Mouse (Mus musculus) induced T-regulatory cell, adult 2 months (primary cell): ENCODE data around the gene Pde6d.
A peak's percentile ranks its signal among the peaks of the same experiment; 100 is the strongest.
"Not testable (repeated sequence)": the region's sequence is repeated elsewhere in the genome, so short reads cannot be mapped to it uniquely, and the experiment has no call there.

ENCODE experiments used
- DNase-seq: peaks from one replicate; pipeline ENCODE4 v3.0.0-alpha.2; 2012; ENCODE audit warnings: low read depth

The Pde6d gene

DNA sequence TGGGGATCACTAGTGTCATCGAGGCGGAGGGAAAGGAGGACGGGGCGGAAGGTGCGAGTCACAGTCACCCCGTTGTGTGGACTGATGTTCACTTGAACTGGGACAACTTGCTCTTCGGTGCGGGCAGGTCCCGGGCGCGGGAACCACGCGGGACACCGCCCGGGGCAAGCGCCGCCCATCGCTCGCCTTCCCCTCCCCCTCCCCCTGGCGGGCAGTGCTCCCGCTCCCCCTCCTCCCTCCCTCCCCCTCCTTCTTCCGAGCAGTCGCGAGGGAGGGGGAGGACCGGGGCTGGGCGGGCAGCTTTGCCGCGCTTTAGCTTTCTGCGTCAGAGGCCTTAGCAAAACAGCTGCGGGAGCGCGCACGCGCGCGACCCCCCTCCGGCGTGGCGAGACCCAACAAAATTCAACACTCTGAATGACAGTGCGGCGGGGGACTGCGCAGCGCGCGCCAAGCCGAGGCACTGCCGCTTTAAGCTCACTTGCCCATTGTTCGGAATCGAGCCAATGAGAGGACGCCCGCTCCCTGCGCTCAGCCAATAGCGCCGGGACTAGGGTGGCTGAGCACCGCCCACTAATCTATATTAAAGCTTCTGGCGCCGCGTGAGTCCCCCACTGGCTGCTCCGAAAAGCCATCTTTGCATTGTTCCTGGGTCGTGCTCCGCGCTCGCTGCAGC lies 56.2 kb downstream of the Pde6d start, which contains the start of gene Ptma:
TSS of gene Ptma (plus strand) at position 611 of the 673 bp plus-strand sequence.
- DNase-seq, result peak; percentile 98

DNA sequence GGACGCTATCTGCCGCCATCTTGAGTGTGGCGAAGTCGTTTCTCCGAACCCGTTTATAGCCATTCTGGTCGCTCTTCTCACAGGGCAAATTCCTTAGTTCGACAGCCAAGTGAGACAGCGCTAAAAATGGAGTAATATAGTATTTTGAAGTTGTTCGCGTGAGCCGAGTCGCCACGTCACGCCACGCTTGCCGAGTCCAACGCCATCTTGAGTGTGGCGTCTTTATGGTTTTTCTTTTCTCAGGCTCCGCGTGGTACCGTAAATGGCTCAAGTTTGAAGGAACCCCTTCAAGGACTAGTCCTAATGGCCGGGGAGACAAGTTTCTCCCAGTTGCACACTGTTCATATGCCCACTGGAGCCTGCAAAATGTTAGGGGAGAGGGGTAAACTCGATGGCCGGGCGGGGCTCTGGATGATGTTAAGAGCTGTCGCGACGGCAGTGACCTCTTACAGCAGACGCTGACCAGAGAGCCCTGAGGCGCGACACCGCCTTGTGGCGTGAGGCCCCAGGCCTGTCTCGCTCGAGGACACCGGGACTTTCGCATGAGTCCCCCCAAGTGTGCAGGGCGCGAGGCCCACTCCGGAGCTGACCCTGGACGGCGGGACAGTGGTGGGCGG lies 56.8 kb downstream of the Pde6d start:
- peak; percentile 94 for DNase-seq

DNA sequence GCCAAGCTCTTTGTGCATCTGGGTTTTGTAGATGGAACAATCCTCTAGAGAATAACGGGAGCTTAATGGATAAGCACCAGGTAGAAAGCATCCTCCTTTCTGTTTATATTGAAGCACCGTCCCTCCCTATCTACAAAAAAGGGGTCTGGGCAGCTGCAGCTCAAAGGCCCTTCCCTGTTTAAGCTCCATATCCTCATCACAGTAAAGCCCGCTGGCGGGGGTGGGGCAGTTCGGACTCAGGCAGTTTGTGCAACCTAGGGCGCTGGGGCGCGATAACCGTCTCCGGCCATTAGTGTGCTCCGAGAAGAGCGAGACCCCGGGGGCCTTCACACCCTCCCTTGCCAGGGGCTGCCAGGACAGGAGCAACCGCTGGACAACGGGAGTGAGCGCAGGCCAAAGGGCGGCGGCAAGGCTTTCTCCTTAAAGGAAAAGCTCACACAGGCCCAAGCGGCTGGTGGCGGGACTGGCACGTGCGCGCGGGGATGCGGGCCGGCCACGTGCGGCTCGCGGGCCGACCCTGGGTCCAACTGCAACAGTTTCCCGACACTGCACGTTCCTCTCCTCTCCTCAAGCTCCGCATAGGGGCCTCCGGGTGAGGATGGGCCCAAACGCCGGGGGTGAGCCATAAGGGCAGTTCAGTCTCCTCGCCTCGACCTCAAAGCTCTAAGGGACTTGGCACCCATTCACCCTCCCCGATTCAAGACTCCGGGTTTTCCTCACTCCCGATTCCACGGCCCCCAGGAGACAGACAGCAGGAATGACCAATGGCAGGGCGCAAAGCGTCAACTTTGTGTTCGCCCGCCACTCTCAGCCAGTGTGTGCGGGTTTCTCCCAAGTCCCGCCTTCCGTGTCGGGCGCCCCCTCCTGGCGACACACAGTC lies 57.6 kb downstream of the Pde6d start:
- DNase-seq, result peak; percentile 99

DNA sequence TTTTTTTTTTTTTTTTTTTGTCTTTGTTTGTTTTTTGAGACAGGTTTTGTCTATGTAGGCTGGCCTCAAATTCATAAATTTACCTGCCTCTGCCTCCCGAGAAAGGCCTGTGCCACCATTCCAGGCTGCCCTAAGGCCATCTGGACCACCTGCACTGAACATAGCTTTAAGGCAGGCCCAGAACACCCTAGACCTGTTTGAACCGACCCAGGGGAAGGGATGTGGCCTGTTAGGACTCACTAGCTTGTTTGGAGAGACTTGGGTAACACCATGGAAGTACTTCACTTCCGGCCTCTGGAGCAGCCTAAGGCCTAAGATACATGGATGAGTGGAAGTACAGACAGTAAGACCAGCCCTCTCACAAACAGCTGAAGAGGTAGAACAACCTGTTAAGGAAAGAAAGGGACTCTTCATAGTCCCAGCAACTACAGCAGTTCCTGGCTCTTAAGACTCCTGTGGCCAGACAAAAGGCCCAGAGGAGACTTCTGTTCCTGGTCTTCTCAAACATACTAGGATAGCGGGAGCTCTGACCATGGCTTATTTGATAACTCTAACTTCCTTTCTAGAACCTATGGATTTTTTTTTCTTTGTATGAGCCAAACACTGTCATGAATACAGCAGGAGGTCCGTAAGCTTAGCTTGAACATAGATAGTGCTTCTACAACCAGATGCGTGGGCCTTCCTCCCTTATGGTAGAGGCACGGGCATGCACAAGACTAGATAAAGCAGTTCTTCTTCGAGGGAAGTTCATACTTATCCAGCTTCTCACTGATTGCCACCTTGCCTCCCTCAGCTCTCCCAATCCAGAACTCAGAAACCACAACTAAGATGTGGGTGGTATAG lies 58.4 kb downstream of the Pde6d start:
- peak; percentile 46 for DNase-seq

DNA sequence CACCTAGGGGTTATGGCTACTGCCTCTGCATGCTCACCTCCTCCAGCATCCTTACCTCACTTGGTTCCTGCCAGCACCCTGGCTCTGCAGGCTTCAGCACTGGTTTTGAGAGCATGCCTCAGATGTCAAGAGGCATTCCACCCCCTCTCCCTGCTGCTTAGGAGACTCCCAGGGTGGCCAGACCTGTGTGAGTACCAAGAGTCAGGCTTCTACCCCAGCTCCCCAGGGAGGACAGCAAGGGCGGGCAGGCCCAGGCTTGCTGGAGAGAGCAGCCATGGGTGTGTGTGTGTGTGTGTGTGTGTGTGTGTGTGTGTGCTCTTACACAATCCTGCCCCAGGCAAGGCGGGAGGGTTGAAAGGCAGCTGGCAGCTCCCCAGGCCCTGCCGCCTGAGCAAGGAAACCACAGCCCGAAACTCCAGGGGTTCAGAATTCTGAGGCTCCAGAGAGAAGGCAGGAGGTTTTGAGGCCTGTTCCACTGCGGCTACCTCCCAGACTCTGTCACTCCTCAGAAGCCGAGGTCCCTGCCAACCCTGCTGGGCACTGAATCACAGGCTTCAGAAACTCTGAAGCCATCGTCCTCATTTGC lies 60.0 kb downstream of the Pde6d start:
- DNase-seq, result no peak

DNA sequence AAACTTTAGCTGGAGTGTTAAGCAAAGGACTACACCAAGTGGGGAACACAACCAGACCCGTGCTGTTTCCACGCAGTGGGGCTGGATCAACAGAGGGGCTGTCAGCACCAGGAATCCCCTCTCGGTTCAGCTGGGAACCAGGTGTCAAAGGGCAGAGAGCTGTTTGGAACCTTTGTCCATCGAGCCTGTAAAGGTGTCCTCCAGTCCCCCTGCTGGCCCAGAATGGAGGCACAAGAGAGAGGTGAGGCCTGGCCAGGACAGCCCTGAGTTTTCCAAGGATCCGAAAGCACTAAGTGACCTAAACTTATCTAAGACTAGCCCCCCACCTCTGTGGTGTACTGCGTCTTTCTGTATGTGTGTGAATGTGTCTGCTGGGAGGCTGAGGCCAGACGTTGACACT lies 62.1 kb downstream of the Pde6d start:
- DNase-seq, result peak; percentile 64

DNA sequence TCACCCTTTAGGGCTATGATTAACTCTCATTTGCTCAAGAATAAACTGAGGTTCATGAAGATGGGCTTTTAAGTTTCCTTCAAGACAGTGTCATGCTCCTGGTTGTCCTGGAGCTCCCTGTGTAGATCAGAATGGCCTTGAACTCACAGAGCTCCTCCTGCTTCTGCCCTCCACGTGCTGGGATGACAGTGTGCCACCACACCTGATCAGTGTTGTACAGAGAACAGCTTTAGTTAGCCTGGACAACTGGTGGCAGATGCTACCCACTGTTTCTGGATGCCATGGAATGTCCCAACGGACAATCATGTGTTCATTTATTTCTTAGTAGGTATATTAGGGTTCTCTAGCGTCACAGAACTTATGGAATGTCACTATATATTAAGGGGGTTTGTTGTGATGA lies 65.4 kb downstream of the Pde6d start:
- DNase-seq, result no peak

DNA sequence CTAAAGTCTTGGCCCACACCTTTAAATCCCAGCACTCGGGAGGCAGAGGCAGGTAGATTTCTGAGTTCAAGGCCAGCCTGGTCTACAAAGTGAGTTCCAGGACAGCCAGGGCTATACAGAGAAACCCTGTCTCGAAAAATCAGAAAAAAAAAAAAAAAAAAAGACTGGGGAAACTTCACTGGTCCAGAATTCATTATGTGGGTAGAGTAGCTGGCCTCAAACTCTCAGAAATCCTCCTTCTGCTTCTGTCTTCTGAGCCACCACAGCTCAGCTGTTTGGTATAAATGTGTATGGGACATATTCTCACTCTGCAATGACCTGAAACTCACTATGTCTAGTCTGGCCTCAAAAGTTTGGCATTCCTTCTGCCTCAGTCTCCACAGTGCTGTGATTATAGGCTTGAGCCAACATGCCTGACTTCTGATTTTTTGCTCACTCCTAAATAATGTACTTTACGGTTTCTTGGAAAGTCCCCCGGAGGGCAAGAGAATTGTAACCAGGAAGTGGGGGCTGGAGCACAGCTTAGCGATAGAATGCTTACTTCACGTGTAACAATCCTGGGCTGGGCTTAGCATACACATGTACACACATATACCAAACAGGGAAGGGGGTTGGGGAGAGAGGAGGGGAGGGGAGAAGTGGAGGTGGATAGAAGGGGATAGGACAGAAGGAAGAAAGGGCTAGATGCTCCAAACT lies 66.6 kb downstream of the Pde6d start:
- DNase-seq, result peak; percentile 79

DNA sequence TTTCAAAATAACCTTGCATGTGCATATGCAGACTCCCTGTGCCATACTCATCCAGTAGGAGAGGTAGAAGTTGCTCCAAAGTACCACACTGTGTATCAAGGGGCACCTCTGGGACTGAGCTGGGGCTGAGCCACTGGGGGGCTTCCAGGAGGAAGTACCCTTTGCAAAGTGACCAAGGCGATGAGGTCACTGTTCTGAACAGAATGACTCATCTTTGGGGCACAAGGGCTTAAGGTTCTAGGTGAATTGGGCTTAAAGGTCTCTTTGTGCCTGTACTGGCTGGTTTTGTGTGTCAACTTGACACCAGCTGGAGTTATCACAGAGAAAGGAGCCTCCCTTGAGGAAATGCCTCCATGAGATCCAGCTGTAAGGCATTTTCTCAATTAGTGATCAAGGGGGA lies 69.4 kb downstream of the Pde6d start:
- DNase-seq, result not testable (repeated sequence)

DNA sequence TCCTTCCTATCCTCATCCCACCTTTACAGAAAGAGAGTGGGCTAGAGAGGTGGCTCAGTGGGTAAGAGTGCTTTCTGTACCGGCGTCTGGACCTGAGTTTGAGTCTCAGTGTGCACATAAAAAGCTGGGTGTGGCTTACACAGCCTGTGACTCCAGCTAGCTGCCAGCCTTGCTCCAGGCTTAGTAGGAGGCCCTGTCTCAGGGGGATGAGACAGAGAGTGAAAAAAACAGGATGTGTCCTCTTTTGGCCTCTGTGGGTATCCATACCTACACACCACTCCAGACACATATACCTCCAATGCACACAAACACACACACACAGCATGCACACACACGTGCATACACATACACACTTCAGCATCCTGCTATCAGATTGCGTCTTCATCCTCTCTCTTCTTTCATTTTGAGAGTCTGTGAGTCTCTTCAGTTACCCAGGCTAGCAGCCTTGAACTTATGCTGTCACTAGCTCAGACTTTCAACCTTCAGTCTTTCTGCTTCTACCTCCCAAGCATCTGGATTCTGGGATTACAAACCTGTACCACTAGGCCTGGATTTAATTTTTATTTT lies 70.2 kb downstream of the Pde6d start:
- DNase-seq, result peak; percentile 50

DNA sequence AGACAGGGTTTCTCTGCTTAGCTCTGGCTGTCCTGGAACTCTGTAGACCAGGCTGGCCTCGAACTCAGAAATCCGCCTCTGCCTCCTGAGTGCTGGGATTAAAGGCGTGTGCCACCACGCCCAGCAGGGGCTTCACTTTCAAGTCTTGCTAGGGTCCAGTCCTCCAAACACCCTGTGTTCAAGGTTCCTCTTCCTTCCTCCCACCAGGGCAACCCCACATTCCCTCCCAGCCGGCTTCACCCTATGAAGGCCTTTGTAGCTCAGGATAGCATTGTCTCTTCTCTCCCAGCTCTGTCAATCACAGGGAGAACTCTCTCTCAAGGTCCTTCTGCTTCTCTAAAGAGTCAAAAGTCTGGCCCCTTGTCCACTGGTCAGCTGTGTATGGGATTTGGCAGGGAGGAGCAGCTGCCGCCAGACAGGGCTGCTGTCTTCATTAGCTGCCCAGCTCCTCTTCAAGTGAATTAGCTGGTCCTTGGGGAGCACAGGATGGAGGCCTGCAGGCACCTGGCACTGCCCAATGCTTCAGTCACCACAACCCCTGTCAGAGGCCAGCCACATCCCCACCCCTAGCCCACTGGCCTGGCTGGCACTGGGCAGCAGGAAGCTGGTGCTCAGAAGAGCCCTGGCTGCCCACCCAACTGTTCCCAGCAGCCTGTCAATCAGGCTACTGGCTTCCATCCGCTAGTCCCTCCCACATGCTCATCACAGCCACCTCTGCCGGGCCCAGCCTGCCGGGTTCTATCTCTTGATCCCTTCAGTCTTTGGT lies 71.6 kb downstream of the Pde6d start:
- DNase-seq, result no peak

DNA sequence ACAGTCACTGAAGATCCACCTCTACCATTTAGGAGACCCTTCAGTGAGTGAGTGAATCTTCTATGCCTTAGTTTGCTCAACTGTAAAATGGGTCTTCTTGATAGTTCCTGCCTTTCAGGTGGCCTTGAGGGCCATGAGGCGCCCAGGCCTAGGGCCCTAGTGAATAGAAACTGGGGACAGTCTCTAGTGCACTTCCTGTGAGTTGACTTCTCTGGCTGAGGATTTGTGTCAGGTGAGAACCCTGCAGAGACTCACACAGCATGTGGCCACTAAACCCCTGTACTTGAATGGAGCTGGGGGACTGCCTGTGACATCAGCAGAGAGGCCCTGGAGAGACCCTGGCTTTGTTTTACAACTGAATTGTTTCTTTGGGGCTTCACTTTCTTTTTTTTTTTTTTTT lies 72.2 kb downstream of the Pde6d start:
- peak; percentile 58 for DNase-seq

DNA sequence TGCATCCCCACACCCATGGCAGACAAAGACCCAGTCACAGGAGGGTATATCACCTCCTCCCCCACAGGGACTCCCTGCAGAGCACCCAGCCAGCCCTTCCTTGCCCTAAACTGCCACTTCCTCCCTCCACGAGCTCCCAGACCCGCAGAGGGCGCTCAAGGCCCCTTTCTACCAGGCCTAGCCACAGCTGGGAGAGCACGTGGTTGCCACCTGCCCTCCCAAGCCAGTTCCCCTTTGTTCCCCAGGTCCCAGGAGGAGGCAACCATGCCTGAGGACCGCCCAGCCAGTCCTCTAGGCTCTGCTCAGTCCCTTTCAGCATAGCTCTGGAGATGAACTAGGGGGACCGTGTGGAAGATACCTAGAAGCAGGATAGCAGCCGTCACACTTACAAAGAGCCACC lies 73.0 kb downstream of the Pde6d start:
- DNase-seq, result peak; percentile 94

DNA sequence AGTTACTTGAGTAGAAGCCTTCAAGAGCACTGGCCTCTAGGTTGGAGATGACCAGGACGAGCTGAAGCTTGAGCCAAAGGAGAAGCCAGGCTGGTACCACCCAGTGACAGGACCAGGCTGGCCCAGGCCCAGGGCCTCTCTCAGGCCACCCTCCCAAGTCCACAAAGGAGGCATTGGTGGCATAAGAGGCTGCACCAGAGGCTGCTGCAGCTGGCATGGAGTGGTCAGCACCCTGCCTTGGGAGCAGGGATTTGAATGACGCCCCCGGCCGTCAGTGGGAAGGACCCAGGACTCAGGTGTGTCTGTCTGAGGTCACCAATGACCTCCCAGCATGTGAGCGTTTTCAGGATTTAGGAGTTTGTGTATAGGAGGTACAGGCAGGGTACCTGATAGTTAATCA lies 74.6 kb downstream of the Pde6d start:
- DNase-seq, result no peak

DNA sequence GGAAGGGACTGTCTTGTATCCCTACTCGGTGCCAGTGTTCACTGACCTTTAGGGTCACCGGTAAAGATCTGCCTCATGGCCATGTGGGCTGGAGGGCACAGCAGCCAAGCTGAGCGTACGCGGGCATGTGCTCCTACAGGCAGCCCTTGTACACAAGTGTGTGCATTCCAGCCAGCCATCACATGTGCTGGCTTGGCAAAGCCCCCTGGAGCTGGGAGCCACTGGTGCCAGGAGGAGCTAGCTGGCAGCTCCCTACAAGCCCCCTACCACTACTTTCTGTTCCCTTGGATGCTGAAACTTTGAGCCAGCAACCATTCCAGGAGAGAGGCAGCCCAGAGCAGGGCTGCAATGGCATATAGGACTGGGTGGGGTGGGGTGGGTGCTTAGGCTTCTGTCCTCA lies 76.0 kb downstream of the Pde6d start:
- DNase-seq, result no peak

DNA sequence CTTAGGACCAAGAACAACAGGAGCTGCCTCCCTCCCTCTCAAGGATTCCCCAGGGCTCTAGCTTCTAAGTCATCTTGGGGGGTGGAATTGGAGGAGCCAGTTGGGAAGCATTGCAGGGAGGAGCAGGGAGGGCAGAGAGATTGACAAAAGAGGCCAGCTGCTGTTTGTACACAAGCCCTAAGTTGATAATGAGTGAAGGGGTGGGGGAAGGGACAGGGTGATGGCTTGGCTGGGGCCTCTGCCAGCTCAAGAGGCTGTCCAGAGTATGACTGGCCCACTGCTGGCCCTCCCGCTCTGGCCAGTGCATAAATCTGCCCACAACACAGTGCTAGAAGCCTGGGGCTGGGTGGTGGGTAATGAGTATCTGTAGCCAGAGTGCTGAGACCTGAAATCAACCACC lies 77.0 kb downstream of the Pde6d start:
- DNase-seq, result no peak

DNA sequence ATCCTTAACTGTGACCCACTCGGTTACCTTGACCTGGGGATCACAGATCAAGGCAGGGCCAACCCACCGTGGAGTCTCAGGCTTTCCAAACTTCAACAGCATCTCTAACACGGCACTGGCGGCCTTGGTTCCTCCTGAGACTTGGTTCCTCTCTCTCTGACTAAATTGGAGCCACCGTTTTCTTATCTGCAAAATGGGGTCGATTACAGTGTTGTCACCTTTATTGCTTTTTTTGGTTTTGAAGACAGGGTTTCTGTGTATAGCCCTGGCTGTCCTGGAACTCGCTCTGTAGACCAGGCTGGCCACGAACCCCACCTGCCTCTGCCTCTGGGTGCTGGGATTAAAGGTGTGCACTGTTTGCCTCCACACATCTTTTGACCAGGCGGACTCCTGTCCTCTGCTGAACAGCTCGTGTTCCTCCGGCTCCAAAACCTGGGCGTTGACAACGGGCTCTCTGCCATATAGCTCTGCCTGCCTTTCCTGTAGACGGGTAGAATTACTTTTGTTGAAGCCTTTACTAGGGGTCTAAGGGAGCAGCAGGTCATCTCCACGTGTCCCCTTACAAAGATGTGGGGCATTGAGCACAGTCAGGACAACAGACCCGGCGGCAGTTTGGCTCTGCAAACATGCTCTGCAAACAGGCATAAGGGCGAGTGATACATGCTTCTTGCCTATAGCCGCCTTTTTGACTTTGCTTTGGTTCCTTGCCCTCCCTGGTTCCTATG lies 77.6 kb downstream of the Pde6d start:
- DNase-seq, result no peak

DNA sequence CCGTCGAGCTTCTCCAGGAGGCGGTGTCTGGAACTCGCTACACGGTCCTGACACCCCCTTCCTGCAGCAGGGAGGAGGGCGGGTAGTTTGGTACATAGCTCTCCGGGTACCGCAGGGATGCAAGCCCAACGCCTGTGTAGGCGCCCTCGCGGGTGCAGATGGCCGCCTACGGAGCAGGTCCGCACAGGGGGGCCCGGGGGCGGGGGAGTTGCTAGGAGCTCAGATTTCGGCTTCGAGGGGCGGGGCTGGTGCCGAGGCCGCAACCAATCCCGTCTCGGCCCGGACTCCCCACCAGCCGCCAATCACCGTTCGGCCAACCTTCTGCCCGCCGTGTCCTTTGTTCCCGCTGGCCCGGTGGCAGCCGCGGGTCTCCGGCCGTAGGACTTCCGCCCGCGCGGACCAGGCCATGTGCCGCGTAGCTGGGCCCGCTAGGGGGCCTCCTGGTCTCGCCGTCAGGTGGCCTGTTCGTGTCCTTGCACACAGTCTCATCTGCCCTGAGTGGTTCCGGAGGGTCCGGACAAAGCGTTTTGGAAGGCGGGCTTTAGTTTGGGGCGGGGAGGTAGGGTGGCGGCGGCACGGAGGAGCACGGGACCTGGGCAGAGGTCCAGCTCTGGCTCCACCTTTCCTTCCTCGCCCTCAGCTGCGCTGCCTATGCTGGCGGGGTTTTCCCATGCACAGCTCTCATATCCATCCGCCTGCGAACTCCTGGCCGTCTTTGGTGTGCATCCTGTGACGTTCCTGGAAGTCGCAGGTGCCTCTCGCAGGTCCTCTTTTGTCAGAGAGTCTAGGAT lies 78.3 kb downstream of the Pde6d start:
- DNase-seq, result peak; percentile 92
